Mouse (Mus musculus): ENCODE measurements around the gene Dnah8.

- TF ChIP-seq CTCF (IDR thresholded peaks at IDR 0.05) (peak; percentile 93), EP300 (IDR thresholded peaks at IDR 0.05) (no peak)
Measured at GRCm38 (mm10) chr17:30746056-30747024, 122.2 kb downstream of the Dnah8 start.
